Mouse (Mus musculus) cortical plate, adult 2 months (tissue): ENCODE results near the gene Efhd2.

Experiments
- CTCF ChIP-seq: fragments of 200-500 bp; IDR thresholded peaks from 2 replicates; pipeline ENCODE4 v1.5.1; 2011; ENCODE audit warnings: mild to moderate bottlenecking, control low read depth, low read length; ENCODE audit not compliant: insufficient read depth; ENCODE audit errors: extremely low read depth
- POLR2A ChIP-seq: fragments of 200-500 bp; IDR thresholded peaks from 2 replicates; pipeline ENCODE4 v1.6.1; 2011; ENCODE audit warnings: mild to moderate bottlenecking, low read length, control low read depth; ENCODE audit not compliant: insufficient read depth; ENCODE audit errors: extremely low read depth

DNA sequence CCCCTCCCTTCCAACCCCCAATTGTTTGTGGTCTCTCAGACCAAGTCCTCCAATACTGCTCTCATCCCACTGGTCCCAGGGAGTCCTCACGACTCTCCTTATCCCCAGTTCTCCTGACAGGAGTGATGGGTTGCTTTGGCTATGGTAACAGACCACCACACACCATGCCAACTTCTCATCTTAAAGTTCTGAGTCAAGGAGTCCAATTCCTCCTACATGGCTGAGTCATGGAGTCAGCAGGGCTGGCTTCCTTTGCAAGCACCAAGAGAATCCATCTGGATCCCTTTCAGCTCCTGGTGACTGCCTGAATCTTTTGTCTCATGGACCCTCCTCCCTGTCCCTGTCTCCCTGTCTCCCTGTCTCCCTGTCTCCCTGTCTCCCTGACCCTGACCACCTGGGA is 40.8 kb downstream of the Efhd2 start:
- TF ChIP-seq POLR2A, result no peak
- no peak for TF ChIP-seq CTCF
